Mouse (Mus musculus) gonadal fat pad, adult 2 months (tissue): ENCODE measurements around the gene Sgip1. TPM values are rescaled to one million over a fixed set of nuclear protein-coding genes. Genes with fewer than 3 reads are reported as not detected.

Source experiments
- DNase-seq: peaks from one replicate; pipeline ENCODE4 v3.0.0-alpha.2; 2012; ENCODE audit warnings: low read depth
- polyA plus RNA-seq: library from polyadenylated mRNA; depleted of rRNA; stranded (reverse); fragments of >200 nt; gene quantifications from 2 replicates; pipeline ENCODE4 v1.2.3, GENCODE M21; 2012

The Sgip1 gene
- polyA plus RNA-seq, 1 experiment = 0.82 TPM

GRCm38 (mm10) chr4:102976290-102977275 is 235.5 kb downstream of the Sgip1 start:
- no peak for DNase-seq

GRCm38 (mm10) chr4:102977778-102978321 is 236.8 kb downstream of the Sgip1 start:
- DNase-seq = no peak

- DNase-seq = no peak
These were observed 237.3 kb downstream of the Sgip1 start, which contains the start of gene Tctex1d1 for GRCm38 (mm10) chr4:102978440-102978839. TSS of gene Tctex1d1 (plus strand) at chr4:102978606.

GRCm38 (mm10) chr4:102979385-102979784 is 238.3 kb downstream of the Sgip1 start:
- no peak for DNase-seq

GRCm38 (mm10) chr4:102981709-102982108 is 240.6 kb downstream of the Sgip1 start:
- no peak for DNase-seq

- no peak for DNase-seq
These were observed 245.1 kb downstream of the Sgip1 start for GRCm38 (mm10) chr4:102986173-102986572.

GRCm38 (mm10) chr4:102986917-102987316 is 245.8 kb downstream of the Sgip1 start:
- DNase-seq = no peak

GRCm38 (mm10) chr4:102987325-102987724 is 246.2 kb downstream of the Sgip1 start:
- no peak for DNase-seq

GRCm38 (mm10) chr4:102987756-102988155 is 246.7 kb downstream of the Sgip1 start:
- no peak for DNase-seq

- no peak for DNase-seq
These were observed 247.4 kb downstream of the Sgip1 start for GRCm38 (mm10) chr4:102988526-102988925.

- DNase-seq = no peak
These were observed 248.3 kb downstream of the Sgip1 start for GRCm38 (mm10) chr4:102989391-102989790.

GRCm38 (mm10) chr4:102990016-102990415 is 248.9 kb downstream of the Sgip1 start:
- DNase-seq = no peak

- no peak for DNase-seq
These were observed 249.7 kb downstream of the Sgip1 start for GRCm38 (mm10) chr4:102990595-102991340.

GRCm38 (mm10) chr4:102991685-102992084 is 250.6 kb downstream of the Sgip1 start:
- no peak for DNase-seq

GRCm38 (mm10) chr4:103004681-103005080 is 263.6 kb downstream of the Sgip1 start:
- no peak for DNase-seq

- DNase-seq = no peak
These were observed 264.3 kb downstream of the Sgip1 start for GRCm38 (mm10) chr4:103005190-103005945.

GRCm38 (mm10) chr4:103006266-103006665 is 265.2 kb downstream of the Sgip1 start:
- no peak for DNase-seq

GRCm38 (mm10) chr4:103006943-103007418 is 265.9 kb downstream of the Sgip1 start:
- no peak for DNase-seq

GRCm38 (mm10) chr4:103010734-103011133 is 269.6 kb downstream of the Sgip1 start:
- DNase-seq = no peak

GRCm38 (mm10) chr4:103011823-103012222 is 270.7 kb downstream of the Sgip1 start:
- DNase-seq = no peak

- no peak for DNase-seq
These were observed 272.4 kb downstream of the Sgip1 start for GRCm38 (mm10) chr4:103013490-103013889.
